Mouse (Mus musculus): ENCODE data around the gene Xpc.

The Xpc gene

GRCm38 (mm10) chr6:91515545-91516449 is at the start of gene Xpc, which contains the start of gene Lsm3:
Gene Xpc (minus strand): TSS chr6:91515888.
Gene Lsm3 (plus strand): TSS chr6:91515928.
- DNase-seq (ENCODE audit: low read depth, low spot score): peak; percentile 92

- DNase-seq (ENCODE audit: low read depth, low spot score): no peak
Measured at GRCm38 (mm10) chr6:91563031-91563430, 47.3 kb upstream of the Xpc start.

- no peak for DNase-seq (ENCODE audit: low read depth, low spot score)
Measured at GRCm38 (mm10) chr6:91560186-91560585, 44.5 kb upstream of the Xpc start.

GRCm38 (mm10) chr6:91559371-91559770 is 43.7 kb upstream of the Xpc start:
- no peak for DNase-seq (ENCODE audit: low read depth, low spot score)

GRCm38 (mm10) chr6:91558565-91558964 is 42.9 kb upstream of the Xpc start:
- no peak for DNase-seq (ENCODE audit: low read depth, low spot score)

- no peak for DNase-seq (ENCODE audit: low read depth, low spot score)
Measured at GRCm38 (mm10) chr6:91552693-91553092, 37.0 kb upstream of the Xpc start.

- no peak for DNase-seq (ENCODE audit: low read depth, low spot score)
Measured at GRCm38 (mm10) chr6:91551671-91552070, 36.0 kb upstream of the Xpc start.

GRCm38 (mm10) chr6:91549621-91550020 is 33.9 kb upstream of the Xpc start:
- DNase-seq (ENCODE audit: low read depth, low spot score): no peak

GRCm38 (mm10) chr6:91547313-91547712 is 31.6 kb upstream of the Xpc start:
- DNase-seq (ENCODE audit: low read depth, low spot score): no peak

- no peak for DNase-seq (ENCODE audit: low read depth, low spot score)
Measured at GRCm38 (mm10) chr6:91546241-91546884, 30.7 kb upstream of the Xpc start.

GRCm38 (mm10) chr6:91543056-91543455 is 27.4 kb upstream of the Xpc start:
- no peak for DNase-seq (ENCODE audit: low read depth, low spot score)

GRCm38 (mm10) chr6:91541276-91541675 is 25.6 kb upstream of the Xpc start:
- DNase-seq (ENCODE audit: low read depth, low spot score): no peak

GRCm38 (mm10) chr6:91536047-91536765 is 20.5 kb upstream of the Xpc start:
- no peak for DNase-seq (ENCODE audit: low read depth, low spot score)

- DNase-seq (ENCODE audit: low read depth, low spot score): no peak
Measured at GRCm38 (mm10) chr6:91535231-91535630, 19.5 kb upstream of the Xpc start.

GRCm38 (mm10) chr6:91534268-91534667 is 18.6 kb upstream of the Xpc start:
- no peak for DNase-seq (ENCODE audit: low read depth, low spot score)

GRCm38 (mm10) chr6:91533771-91534170 is 18.1 kb upstream of the Xpc start:
- no peak for DNase-seq (ENCODE audit: low read depth, low spot score)

- no peak for DNase-seq (ENCODE audit: low read depth, low spot score)
Measured at GRCm38 (mm10) chr6:91533359-91533758, 17.7 kb upstream of the Xpc start.

GRCm38 (mm10) chr6:91532661-91533060 is 17.0 kb upstream of the Xpc start:
- no peak for DNase-seq (ENCODE audit: low read depth, low spot score)

GRCm38 (mm10) chr6:91531276-91531675 is 15.6 kb upstream of the Xpc start:
- DNase-seq (ENCODE audit: low read depth, low spot score): no peak

- no peak for DNase-seq (ENCODE audit: low read depth, low spot score)
Measured at GRCm38 (mm10) chr6:91530673-91531072, 15.0 kb upstream of the Xpc start.

GRCm38 (mm10) chr6:91528265-91528664 is 12.6 kb upstream of the Xpc start:
- no peak for DNase-seq (ENCODE audit: low read depth, low spot score)

- peak; percentile 54 for DNase-seq (ENCODE audit: low read depth, low spot score)
Measured at GRCm38 (mm10) chr6:91527227-91527860, 11.7 kb upstream of the Xpc start.

Measured in brain, embryonic 18.5 days (tissue).